Mouse (Mus musculus): Measurements from ENCODE around the gene D5Ertd579e.

GRCm38 (mm10) chr5:36723356-36723755 is 27.5 kb upstream of the D5Ertd579e start:
- TF ChIP-seq USF2 (conservative IDR thresholded peaks at IDR 0.05; ENCODE audit: low read depth, low read length) (no peak), ZNF384 (IDR thresholded peaks at IDR 0.05; ENCODE audit: low read depth, low read length) (no peak), RAD21 (IDR thresholded peaks at IDR 0.05; ENCODE audit: low read depth, low read length) (no peak), CTCF (conservative IDR thresholded peaks at IDR 0.05 in 1 of 2, IDR thresholded peaks at IDR 0.05 in 1 of 2; ENCODE audit: low read depth in 2 of 2, low read length in 2 of 2) (no peak), HCFC1 (IDR thresholded peaks at IDR 0.05; ENCODE audit: low read depth, low read length) (no peak), ETS1 (conservative IDR thresholded peaks at IDR 0.05; ENCODE audit: low read depth, low read length) (no peak), ELF1 (IDR thresholded peaks at IDR 0.05; ENCODE audit: low read depth, low read length) (no peak), TCF12 (IDR thresholded peaks at IDR 0.05; ENCODE audit: low read depth, low read length) (no peak), JUND (conservative IDR thresholded peaks at IDR 0.05; ENCODE audit: low read depth, low read length) (no peak), BHLHE40 (IDR thresholded peaks at IDR 0.05; ENCODE audit: low read depth, low read length) (no peak), POLR2A (IDR thresholded peaks at IDR 0.05; ENCODE audit: low read depth, low read length) (no peak), POLR2AphosphoS2 (IDR thresholded peaks at IDR 0.05; ENCODE audit: low read depth, low read length) (no peak), SMC3 (IDR thresholded peaks at IDR 0.05; ENCODE audit: low read depth, low read length) (no peak), EP300 (IDR thresholded peaks at IDR 0.05; ENCODE audit: low read length) (no peak)

Measured in CH12.LX (cell line).